Mouse (Mus musculus) erythroid progenitor cell, adult 5-6 weeks (primary cell): ENCODE data around the gene Actn4. TPM values are rescaled to one million over a fixed set of nuclear protein-coding genes. Genes with fewer than 3 reads are reported as not detected.
A peak's percentile ranks its signal among the peaks of the same experiment; 100 is the strongest.

Experiments
- ATAC-seq: replicated peaks from 2 replicates; pipeline ENCODE4 v1.8.0; 2016; ENCODE audit warnings: moderate number of reproducible peaks, mild to moderate bottlenecking, moderate TSS enrichment, inconsistent platforms; ENCODE audit not compliant: poor library complexity, low FRiP score, severe bottlenecking
- total RNA-seq, 2 experiments: library from RNA; stranded (forward) in 1 of 2; stranded (reverse) in 1 of 2; fragments of 150-400 nt in 1 of 2; fragments of 186-747, 209-891 nt in 1 of 2; gene quantifications; 2 replicates each; pipeline versions ENCODE4 v1.2.3 to v1.2.4; 2015 to 2017; ENCODE audit warnings: low replicate concordance in 2 of 2

Actn4 gene
- total RNA-seq, 2 experiments from 2014 or later, result 173 to 189 TPM

DNA sequence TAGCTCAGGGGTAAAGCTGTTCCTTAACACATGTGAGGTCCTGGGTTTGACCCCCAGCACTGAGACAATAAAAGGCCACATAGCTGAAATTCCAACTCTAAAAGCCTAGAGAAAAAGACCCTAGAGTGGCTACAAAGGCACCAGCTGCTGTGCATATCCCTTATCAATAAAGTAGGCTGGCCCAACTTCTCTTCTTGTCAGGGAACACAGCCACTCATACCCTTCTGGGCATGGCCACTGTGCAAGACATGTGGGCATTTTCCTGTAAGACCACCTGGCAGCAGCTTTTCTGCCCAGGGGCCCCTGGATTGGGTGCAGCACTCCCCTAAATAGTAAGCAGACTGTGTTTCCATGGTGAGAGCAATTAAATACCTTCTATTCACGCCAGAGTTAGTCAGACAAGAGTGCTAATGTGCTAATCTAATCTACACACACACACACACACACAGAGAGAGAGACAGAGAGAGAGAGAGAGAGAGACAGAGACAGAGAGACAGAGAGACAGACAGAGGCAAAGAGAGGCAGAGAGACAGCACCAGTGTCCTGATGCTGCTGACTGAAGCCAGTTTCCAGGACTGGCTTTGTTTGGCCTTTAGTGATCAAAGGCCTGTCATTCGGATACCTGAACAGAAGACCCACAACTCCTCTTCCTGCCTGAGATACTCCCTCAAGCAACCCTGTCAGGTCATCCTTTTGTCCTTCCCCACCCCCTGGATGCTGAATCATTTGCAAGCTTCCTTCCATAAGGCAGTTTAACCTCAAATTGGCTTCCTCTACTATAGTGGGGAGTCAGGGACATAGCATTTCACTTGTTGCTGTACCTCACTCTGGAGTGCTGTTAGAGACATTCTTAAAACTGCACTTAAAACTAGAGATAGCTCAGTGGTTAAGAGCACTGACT, 8.4 kb downstream of the Actn4 start:
- peak; percentile 72 for ATAC-seq

DNA sequence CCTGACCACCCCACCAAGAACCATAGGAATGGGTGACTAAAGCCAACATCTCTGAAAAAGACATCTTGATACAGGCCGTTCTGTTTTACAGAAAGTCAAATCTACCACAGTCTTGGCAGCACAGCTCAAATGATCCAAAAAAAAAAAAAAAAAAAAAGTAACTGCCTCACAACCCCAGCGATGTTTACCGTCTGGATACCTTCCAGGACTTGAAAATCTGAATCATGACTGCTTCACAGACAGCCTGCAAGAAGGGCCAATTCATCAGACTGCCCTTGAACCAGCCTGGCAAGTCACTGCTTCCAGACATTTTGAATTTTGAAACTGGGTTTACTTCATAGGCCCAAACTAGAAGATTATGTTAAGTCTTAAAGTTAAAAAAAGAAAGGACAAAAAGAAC, 9.4 kb downstream of the Actn4 start:
- no peak for ATAC-seq

DNA sequence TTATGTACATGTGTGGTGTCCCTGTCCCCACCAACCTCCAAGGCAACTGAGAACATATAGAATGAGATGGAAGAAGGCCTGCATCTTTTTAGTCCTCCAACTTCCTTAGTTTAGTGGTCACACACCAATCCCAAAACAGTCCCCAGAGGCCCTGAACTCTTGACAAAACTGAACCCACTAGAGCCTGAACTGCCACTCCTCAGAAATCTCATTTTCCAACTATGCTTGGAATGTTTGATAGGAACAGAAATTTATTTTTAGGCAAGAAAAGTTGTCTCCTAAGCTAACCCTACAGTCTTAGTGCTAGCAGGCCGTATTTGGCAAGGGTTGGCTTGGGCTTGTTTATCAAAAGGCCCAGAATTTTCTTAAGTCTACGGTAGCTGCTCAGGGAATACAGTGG, 10.4 kb downstream of the Actn4 start:
- ATAC-seq, result no peak

DNA sequence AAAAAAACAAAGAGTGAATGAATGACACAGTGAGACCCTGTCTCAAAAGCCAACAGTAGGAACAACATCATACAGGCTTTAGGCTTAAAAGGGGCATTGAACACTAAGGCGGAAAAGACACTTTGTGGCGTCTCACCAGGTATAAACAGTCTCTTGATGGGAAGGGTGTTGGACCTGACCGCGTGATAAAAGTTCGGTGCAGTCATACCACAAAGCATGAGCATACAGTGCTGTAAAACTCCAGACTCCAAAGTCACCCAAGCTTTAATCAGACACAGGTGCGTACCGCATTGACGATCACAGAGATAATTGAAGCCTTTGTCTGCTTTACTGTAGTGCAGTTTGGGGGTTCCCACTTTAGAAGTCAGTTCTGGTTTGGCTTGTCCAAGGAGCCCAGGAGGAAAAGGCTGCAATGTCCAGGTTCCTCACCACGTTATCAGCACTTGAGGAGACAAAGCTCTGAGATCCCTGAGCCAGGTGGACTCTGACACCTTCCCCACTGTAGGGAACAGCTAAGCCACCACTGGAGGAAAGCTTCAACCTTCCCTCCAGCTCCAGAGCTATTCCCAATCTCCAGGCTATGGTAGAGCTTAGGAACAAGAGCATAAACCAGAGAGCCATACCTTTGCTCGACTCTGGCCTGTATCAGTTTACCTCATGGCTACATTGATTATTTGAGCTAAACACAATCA, 11.6 kb downstream of the Actn4 start:
- no peak for ATAC-seq

DNA sequence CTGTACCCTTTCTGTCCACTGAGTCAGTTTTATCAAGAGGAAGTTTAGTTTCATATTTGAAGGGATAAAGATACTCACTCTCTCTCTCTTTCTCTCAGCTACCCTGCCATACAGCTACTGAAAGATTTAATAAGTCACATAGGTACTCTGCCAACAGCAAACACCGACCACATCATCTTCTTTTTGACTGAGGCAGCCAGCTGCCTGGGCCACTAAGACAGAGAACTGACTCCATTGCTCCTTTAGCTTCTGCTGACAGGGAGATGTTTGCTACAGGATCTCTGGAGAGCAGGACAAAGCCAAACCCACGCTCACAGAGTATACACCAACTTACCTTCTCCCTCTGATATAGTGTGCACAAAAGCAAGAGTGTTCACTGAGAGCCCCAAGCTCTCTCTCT, 12.8 kb downstream of the Actn4 start:
- no peak for ATAC-seq

DNA sequence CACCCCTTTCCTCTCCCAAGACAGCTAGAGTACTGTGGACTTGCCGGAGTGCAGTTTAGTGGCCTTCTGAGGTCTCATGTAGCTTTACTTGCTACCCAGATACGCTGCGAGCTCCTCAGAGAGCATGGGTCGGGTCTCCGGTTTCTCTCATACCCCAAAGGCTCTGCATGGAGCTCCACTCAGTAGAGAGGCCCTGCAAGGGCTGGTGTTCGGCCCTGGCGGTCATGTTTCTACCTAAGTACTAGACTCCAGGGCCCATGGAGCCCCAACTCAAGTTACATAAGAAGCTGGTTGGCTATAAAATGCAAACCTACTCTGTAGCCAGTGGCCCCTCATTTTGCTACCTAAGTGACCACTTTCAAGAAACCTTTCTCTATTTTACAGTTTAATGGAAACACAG, 13.4 kb downstream of the Actn4 start:
- no peak for ATAC-seq

DNA sequence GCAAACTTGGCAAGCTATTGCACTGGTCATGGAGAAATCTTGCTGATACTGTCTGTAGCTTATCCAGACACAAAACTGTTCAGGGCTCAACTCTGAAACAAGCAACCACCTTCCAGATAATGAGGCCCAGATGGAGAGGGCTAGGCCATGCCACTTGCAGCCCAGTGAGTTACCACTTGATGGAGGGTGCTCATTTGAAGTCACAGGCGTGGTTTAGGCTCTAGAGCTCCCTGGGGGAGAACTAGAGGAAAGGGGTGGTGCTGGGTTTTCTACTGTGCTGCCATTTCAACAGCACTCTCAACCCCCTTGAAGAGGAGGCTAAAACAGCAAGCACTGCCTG, 15.9 kb downstream of the Actn4 start:
- ATAC-seq, result no peak

DNA sequence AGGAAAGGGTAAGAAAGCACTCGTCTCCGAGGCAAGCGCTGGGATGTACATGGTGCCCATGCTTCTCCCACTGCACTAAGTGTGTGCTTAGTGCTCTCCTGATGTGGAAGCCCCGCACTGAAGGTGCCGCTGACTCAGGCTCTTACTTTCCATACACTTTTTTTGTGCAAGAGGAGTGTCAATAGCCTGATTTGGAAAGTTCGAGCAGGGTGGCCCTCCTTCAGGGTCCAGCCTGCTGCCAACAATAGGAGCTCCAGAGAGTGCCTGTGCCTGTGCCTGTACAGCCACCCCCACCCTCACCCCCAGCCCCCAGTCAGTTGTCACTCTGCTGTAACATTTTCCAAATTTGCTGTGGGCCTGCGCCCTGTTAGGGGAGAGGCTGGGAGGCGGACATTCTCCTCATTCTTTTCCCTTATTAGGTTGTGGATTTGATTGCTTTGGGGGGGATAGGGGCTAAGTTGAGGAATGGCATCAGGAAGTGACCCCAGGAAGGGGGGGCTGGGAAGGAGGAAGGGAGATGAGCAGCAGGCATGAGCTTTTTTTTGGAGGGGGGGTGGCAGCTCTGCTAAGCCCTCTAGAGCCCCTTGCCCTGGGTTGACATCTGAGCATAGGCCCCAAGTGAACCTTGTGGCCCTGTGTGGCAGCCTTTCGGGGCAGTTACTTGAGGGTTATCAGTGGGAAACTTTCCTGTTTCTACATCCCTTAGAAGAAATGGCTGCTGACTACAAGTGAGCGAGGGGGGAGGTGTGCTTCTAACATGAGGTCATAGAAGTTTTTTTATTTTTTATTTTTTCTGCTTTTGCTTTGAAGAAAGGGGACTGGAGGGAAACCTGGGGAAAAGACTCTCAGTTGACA, 16.5 kb downstream of the Actn4 start:
- ATAC-seq, result no peak

DNA sequence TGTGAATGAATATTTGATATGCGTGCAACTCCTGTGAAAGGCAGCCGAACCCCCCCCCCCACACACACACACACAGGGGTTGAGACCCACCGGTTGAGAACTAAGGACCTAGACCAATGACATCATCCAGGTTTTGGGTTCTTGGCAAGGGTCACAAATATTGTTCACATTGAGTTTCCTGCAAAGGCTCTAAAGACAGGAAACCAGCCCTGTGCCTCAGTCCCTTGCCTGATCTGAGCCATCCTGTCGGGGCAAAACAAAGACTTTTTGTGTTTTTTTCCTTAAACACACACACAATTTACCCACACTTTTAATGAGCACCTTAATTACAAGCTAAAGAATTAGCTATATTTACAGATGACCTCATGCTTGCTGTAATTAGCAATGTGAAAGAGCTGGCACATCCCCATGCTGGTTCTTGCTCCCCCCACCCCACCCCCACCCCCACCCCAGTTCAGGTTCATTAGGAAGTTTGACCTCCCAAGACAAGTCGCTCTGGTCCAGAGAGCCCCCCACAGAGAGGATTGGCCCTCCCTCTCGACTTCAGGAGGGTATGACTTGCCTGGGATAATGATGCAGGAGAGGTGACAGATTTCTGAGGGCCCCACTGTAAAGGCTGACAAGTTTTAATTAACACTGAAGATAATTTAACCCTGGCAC, 17.3 kb downstream of the Actn4 start:
- no peak for ATAC-seq

DNA sequence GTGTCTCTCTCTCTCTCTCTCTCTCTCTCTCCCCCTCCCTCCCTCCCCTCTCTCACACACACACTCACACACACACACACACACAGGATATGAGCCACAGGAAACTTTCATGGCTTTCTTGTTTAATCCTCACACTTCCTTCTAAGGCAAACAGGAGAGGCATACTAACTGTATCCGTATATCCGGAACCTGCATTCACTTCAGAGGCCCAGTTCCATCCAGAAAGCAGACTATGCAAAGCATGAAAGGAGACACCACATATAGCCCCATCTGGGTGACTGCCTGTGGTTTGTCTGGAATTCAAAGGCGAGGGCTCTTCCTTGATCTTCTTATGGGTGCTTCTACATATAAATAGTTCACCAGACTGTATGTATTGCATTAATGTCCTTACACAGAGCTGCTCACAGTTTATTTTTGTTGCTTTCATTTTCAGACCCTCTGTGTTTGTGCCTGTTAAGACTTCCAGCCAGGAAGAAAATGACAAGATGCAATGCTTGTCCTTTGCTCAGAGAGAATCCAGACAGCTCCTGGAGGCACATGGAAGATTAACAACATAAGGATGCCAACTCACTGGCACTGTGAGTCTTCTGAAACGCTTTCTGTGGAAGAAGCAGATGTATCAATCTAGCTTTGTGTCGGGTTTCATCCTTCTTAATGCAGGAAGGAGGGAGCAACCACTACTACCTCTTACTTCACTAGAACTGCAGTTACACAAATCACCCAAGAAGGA, 18.5 kb downstream of the Actn4 start:
- ATAC-seq, result no peak

DNA sequence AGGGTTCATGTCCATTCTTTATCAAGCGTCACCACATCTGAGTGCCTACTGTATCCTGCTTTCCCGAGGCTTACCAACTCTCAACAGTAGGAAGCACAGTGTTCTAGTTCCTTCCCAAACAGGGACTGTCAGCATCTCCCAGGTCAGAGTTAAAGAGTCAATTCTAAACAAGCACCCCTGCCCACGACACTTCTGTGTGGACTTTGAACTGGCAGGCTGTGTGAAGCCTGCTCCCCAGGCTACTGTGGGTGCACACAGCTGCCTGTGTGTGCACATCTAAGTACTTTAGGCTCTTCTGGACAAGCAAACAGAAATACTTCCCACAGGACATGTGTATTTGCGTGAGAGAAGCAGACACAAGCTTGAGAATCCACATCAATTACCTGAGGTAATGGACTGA, 20.6 kb downstream of the Actn4 start:
- ATAC-seq, result no peak

DNA sequence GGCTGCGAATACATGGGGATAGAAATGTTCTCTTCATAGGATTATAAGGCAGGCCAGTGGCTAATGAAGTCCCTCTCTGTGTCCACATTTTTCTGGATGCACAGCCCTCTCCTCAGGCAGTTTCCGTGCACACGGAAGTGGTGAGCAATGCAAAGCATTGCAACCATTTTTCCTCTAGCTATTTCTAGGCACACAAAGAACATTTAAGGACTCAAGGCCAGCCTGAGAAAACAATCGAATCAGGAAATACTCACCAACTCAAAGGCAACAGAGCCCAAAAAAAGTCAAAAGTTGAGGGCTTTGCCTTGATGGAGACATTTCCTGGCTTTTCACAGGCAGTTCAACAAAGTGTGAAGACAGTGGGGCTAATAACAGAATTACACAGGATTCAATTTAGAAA, 21.0 kb downstream of the Actn4 start:
- no peak for ATAC-seq

DNA sequence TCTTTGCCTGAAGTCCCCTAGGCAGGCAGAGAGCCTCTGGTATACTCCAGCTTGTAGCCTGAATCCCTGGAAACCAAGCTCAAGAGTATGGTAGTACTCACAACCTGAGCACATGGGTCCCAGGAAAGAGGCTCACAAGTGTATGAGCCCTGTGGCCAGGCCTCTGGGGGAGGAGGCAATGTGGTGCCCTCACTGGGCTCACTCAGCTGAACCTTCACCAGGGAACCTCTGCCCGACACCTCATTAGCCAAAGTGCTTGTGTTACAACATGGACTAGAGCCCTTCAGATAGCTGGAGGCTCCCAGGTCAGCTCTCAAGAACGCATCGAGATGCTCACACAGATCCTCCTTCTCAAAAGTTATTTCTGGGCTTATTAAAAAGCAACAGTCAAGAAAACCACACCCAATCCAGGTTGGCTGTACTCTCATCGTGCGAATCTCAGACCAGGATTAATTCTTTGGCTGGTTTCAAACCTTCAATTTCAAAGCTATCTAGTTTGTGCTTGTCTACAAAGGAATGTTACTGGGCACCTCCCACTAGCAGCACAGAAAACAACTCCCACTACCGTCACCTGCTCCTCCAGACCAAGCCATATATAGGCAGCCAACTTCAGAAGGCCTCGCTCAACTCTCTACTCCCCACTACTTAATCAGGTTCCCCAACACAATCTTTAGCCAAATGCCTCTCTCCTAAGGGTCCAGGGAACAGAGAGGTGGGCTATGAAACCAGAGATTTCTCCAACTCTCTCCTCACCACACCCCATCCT, 22.5 kb downstream of the Actn4 start:
- ATAC-seq, result no peak

DNA sequence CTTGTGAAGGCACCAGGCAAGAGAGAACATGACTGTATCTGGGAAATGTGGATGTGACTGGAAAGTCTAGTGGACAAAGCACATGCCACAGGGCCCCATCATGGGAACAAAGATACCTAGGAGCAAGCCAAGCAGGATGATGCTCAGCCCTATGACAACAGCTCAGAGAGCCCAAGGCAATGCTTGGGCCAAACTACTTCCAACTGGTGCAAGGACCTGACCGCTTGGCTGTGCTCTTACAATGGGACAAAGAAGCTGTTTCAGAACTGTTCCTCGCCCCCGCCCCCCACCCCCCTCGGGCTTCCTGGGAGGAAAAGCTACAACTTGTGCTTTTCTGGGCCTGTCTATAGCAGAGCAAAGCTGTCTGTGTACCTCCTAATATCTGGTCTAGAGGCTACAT, 23.5 kb downstream of the Actn4 start:
- ATAC-seq, result no peak

DNA sequence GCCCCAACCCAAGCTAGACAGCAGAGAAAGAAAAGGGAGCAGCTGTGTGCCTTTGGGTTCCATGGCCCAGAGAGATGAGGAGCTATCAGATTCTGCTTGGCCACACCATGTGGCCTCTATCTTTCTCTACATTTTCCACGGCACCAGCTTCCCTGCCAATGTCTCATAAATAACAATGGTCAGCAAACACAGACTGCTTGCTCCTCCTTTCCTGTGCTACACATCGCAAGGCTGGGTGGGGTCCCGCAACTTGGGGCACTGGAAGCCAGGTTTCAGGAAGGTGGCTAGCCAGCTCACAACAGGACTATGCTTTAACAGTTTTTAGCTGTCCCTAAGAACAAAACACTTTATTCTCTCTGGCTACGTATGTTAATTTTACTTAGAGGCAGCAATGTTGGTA, 25.4 kb downstream of the Actn4 start:
- no peak for ATAC-seq

DNA sequence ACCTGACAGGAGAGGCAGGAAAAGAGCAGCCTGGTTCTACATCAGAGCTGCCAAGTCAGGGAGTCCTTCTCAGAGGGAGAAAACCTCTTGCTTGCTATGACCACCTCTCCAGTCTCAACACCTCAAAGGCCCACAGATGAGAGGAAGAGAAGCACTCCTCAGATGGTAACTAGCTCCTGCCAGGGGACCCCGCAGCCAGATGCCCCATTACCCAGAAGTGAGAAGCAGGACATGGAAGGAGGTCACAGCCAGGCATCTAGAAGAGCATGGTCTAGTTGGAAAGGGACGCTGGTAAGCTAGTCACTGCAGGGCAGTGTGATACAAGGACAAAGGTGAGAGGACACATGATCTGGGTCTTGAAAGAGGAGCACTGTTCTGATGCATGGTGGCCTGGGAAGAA, 28.3 kb downstream of the Actn4 start:
- no peak for ATAC-seq

DNA sequence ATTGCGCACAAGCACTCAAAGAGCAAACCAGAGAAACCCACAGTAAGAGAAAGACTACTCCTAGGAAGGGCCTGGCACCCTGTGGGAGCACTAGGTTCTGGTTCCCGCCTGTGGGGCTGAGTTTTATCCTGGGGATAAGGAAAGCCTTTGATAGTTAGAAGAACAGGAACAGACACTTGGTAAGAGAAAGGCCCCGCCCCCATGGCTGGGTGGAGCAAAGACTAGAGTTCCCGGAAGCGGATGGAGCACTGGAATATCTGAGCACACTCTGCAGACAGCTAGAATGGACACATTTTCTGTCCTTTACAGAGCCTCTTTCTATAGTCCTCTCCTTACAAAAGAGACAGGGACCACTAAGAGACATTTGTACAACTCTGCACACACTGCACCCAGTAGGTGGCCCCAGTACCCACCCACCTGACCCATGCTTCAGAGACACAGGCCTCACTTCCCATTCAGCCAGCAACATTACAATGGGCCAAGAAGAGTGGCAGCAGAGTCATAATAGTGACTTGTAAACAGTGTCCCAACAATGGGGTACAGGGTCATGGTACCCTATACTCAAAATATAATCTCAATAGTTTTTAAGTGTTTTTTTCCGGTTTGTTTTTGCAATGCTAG, 29.6 kb downstream of the Actn4 start:
- no peak for ATAC-seq

DNA sequence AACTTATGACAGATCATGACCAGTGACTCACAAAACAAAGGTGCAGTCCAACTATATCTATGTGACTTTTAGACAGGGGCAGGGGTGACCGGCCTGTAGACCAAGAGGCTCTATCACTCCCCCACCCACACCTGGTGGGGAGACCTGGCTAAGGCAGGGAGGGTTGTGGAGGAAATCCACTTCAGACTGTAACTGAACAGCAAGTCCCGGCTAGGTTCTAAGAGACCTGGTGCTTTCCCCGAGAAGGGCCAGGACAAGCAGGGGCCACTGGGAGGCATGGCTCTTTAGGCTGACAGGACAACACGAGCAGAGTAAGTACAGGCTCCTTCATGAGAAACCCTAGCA, 30.5 kb downstream of the Actn4 start:
- no peak for ATAC-seq
